Mouse (Mus musculus): Measurements from ENCODE around the gene Mdn1.

- no peak for TF ChIP-seq USF1 (IDR thresholded peaks at IDR 0.05; ENCODE audit: low read depth)
- no peak for TF ChIP-seq POLR2A (IDR thresholded peaks at IDR 0.05; ENCODE audit: insufficient read length, low read depth)
- no peak for TF ChIP-seq TCF12 (IDR thresholded peaks at IDR 0.05; ENCODE audit: insufficient read depth, poor library complexity, severe bottlenecking)
- no peak for TF ChIP-seq MYOG (IDR thresholded peaks at IDR 0.05; ENCODE audit: control insufficient read depth in 1 of 3, insufficient read depth in 1 of 3, insufficient read length in 2 of 3, low read depth in 2 of 3)
- TF ChIP-seq MAX (IDR thresholded peaks at IDR 0.05; ENCODE audit: low read depth), result no peak
- TF ChIP-seq CEBPB (IDR thresholded peaks at IDR 0.05; ENCODE audit: insufficient read depth, poor library complexity, severe bottlenecking), result no peak
- no peak for TF ChIP-seq POLR2AphosphoS2 (IDR thresholded peaks at IDR 0.05; ENCODE audit: insufficient read length, low read depth)
- no peak for TF ChIP-seq E2F4 (IDR thresholded peaks at IDR 0.05; ENCODE audit: insufficient read depth)
- TF ChIP-seq REST (IDR thresholded peaks at IDR 0.05; ENCODE audit: insufficient read depth, insufficient read length), result no peak
- no peak for TF ChIP-seq TCF3 (IDR thresholded peaks at IDR 0.05; ENCODE audit: insufficient read length, low read depth)
- TF ChIP-seq SRF (IDR thresholded peaks at IDR 0.05; ENCODE audit: control insufficient read depth, insufficient read length, low read depth), result no peak
Observed at GRCm38 (mm10) chr4:32674025-32674424, 17.1 kb downstream of the Mdn1 start.
